Comparison of ENCODE assay signal across 11 mouse cellular contexts in the genomic region with DNA sequence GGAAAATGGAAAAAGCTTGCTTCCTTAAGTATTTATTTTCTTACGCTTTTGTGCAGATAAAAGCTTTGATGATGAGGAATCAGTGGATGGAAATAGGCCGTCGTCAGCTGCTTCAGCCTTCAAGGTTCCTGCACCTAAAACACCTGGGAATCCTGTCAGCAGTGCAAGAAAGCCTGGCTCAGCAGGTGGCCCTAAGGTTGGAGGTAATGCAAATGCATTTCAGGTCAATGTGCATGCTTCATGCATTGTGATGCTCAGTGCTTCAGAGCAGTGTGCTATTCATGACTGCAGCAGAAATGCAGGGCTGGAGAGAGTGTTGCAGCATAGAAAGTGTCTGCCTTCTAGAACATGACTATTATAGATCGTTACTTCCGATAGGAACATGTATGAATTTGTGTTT.
A peak's percentile ranks its signal among the peaks of the same experiment; 100 is the strongest.
DNase-seq lines count a peak whose midpoint lies in the region; ATAC-seq and TF ChIP-seq lines count a peak whose summit lies in the region.
"Had no signal": no experiment of that assay in that cellular context is flagged by ENCODE, and none has a peak within 500 bp of the region (broad histone marks: within the 10 kb centered on the region; RNA-seq: fewer than 3 reads in every experiment).

No protein-coding gene starts in this region.

- no peak for TF ChIP-seq EP300 in liver, postnatal 0 days (IDR thresholded peaks at IDR 0.05; ENCODE audit: low read depth)

- DNase-seq in hindbrain, embryonic 10.5 days (ENCODE audit: low spot score): no peak
- peak; percentile 49 for DNase-seq in brain, adult 2 months (ENCODE audit: low read depth, low spot score)
- DNase-seq in liver, postnatal 0 days: no peak
- DNase-seq: gastrocnemius, postnatal 25 days; kidney, adult 9 months; lung, postnatal 10 days had no signal

- TF ChIP-seq CTCF in cortical plate, adult 2 months (IDR thresholded peaks at IDR 0.05; ENCODE audit: extremely low read depth, insufficient read depth, low read length): no peak
- TF ChIP-seq CTCF in liver, postnatal 0 days (IDR thresholded peaks at IDR 0.05; ENCODE audit: low read depth): no peak

- ATAC-seq in hindbrain, embryonic 12.5 days (ENCODE audit: low FRiP score): no peak
- peak; percentile 46; the same call in 1 of the 2 replicates for ATAC-seq in midbrain, embryonic 15.5 days (replicated peaks)
- no peak for ATAC-seq in liver, postnatal 0 days
- no peak for ATAC-seq in monocyte, adult 5-6 weeks (replicated peaks; ENCODE audit: insufficient number of reproducible peaks, low FRiP score, low TSS enrichment, poor library complexity, severe bottlenecking)

- H3K36me3 ChIP-seq in hindbrain, embryonic 12.5 days: no peaks in the 10 kb centered on the region
- H3K36me3 ChIP-seq in hindbrain, embryonic 10.5 days: 0 out of 2 replicates have a peak, but pooled peaks cover 3% of the 10 kb centered on the region
- no peaks in the 10 kb centered on the region for H3K36me3 ChIP-seq in midbrain, embryonic 15.5 days (replicated peaks)
- H3K36me3 ChIP-seq in liver, postnatal 0 days (replicated peaks; ENCODE audit: insufficient read depth, low read length): peaks cover 4% of the 10 kb centered on the region; the same call in 1 of the 2 replicates
- H3K36me3 ChIP-seq: heart, embryonic 12.5 days had no signal

- TF ChIP-seq POLR2A in cortical plate, adult 2 months (IDR thresholded peaks at IDR 0.05; ENCODE audit: extremely low read depth, insufficient read depth, low read length): no peak

- peaks cover 12% of the 10 kb centered on the region; the same call in 1 of the 2 replicates for H3K4me1 ChIP-seq in hindbrain, embryonic 12.5 days
- 0 out of 2 replicates have a peak, but pooled peaks cover 7% of the 10 kb centered on the region for H3K4me1 ChIP-seq in hindbrain, embryonic 10.5 days (replicated peaks)
- H3K4me1 ChIP-seq in cortical plate, adult 2 months (ENCODE audit: control insufficient read depth, insufficient read depth, low read length): peaks cover 6% of the 10 kb centered on the region; the same call in 1 of the 2 replicates
- peaks cover 33% of the 10 kb centered on the region for H3K4me1 ChIP-seq in midbrain, embryonic 15.5 days
- H3K4me1 ChIP-seq in liver, postnatal 0 days (ENCODE audit: insufficient read depth): no peaks in the 10 kb centered on the region; the same call in 1 of the 2 replicates

- no peaks in the 10 kb centered on the region for H3K27me3 ChIP-seq in hindbrain, embryonic 12.5 days
- H3K27me3 ChIP-seq in hindbrain, embryonic 10.5 days (ENCODE audit: insufficient read depth, poor library complexity, severe bottlenecking): no peaks in the 10 kb centered on the region
- no peaks in the 10 kb centered on the region for H3K27me3 ChIP-seq in midbrain, embryonic 15.5 days (replicated peaks)
- H3K27me3 ChIP-seq in liver, postnatal 0 days (ENCODE audit: insufficient read depth, low read length): no peaks in the 10 kb centered on the region
- H3K27me3 ChIP-seq: heart, embryonic 12.5 days had no signal

- 83% methylated on average over 5 of the region's 5 CpGs for WGBS in hindbrain, embryonic 12.5 days
- 83% methylated on average over 5 of the region's 5 CpGs for WGBS in hindbrain, embryonic 10.5 days
- 62% methylated on average over 5 of the region's 5 CpGs for WGBS in midbrain, embryonic 15.5 days
- WGBS in liver, postnatal 0 days (ENCODE audit: insufficient replicate concordance): 86% methylated on average over 5 of the region's 5 CpGs

- H3K4me3 ChIP-seq in hindbrain, embryonic 12.5 days: peak overlapping the region; percentile 28
- no peak overlapping the region for H3K4me3 ChIP-seq in hindbrain, embryonic 10.5 days
- peak overlapping the region; percentile 65 for H3K4me3 ChIP-seq in cortical plate, adult 2 months (ENCODE audit: insufficient read depth, low read length)
- peak overlapping the region; percentile 53 for H3K4me3 ChIP-seq in midbrain, embryonic 15.5 days
- no peak overlapping the region for H3K4me3 ChIP-seq in liver, postnatal 0 days (ENCODE audit: low read depth, low read length)

- H3K9ac ChIP-seq in hindbrain, embryonic 12.5 days: peak overlapping the region; percentile 61
- peak overlapping the region; percentile 55 for H3K9ac ChIP-seq in midbrain, embryonic 15.5 days
- H3K9ac ChIP-seq in liver, postnatal 0 days (replicated peaks): no peak overlapping the region

- no peaks in the 10 kb centered on the region for H3K9me3 ChIP-seq in hindbrain, embryonic 12.5 days (replicated peaks)
- H3K9me3 ChIP-seq in hindbrain, embryonic 10.5 days: no peaks in the 10 kb centered on the region
- H3K9me3 ChIP-seq in midbrain, embryonic 15.5 days: no peaks in the 10 kb centered on the region
- H3K9me3 ChIP-seq in liver, postnatal 0 days (ENCODE audit: low read length): no peaks in the 10 kb centered on the region
- H3K9me3 ChIP-seq: heart, embryonic 12.5 days had no signal

- peak overlapping the region; percentile 46 for H3K4me2 ChIP-seq in hindbrain, embryonic 12.5 days (replicated peaks)
- peak overlapping the region; percentile 56 for H3K4me2 ChIP-seq in midbrain, embryonic 15.5 days
- no peak overlapping the region for H3K4me2 ChIP-seq in liver, postnatal 0 days (ENCODE audit: low read depth, low read length)

- H3K27ac ChIP-seq in hindbrain, embryonic 12.5 days: 0 out of 2 replicates have a peak overlapping the region, but pooled peaks have one; percentile 30
- H3K27ac ChIP-seq in hindbrain, embryonic 10.5 days: no peak overlapping the region
- no peak overlapping the region for H3K27ac ChIP-seq in cortical plate, adult 2 months (ENCODE audit: insufficient read depth, low read length)
- peak overlapping the region; percentile 54 for H3K27ac ChIP-seq in midbrain, embryonic 15.5 days
- no peak overlapping the region for H3K27ac ChIP-seq in liver, postnatal 0 days (ENCODE audit: low read depth)

Comparison
In these comparisons a context has a peak if more than half of its experiments do, and no peak if none do; other contexts are left out.
1. H3K27ac ChIP-seq: peak in hindbrain, embryonic 12.5 days (single experiment) and midbrain, embryonic 15.5 days (single experiment); none in hindbrain, embryonic 10.5 days (single experiment), cortical plate, adult 2 months (single experiment) and liver, postnatal 0 days (single experiment).
2. H3K4me3 ChIP-seq: peak in hindbrain, embryonic 12.5 days (single experiment), cortical plate, adult 2 months (single experiment) and midbrain, embryonic 15.5 days (single experiment); none in hindbrain, embryonic 10.5 days (single experiment) and liver, postnatal 0 days (single experiment).